Mouse (Mus musculus): ENCODE results near the gene Kcnk7. TPM values are rescaled to one million over a fixed set of nuclear protein-coding genes. Genes with fewer than 3 reads are reported as not detected.

Kcnk7 gene
- polyA plus RNA-seq, 1 experiment from 2014 or later = 0.21 TPM

DNA sequence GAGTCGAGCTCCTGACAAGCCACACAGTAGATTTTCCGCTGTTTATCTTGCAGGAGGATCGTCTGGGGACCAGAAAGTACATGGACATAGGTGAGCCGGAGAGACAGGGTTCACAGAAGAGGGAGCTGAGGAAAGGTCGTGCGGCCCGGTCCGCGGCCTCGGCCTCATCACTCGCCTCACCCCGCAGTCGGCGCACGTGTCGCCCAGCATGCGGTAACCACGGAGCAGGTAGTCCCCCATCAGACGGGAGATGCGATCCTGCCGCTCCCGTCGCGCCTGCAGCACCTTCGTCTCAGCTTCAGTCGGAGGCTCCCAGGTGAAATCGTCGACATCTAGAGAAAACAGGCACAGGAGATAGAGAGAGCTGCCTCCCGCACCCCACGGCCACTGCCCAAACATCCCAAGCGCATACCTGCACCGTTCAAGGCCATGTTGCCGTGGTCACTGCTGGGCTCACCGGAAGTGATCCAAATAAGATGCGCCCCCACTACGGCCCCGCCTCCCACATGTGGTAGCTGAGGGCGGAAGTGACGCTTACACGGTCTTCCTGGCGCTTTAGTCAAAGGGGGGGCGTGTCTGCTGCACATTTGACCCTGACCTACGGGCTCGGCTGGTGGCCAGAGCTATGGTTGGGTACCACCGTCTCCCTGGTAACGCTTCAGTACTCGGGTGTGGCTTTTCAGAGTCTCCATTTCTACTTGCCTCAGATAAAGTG is 27.3 kb downstream of the Kcnk7 start:
- WGBS = 1% methylated on average over 47 of the region's 47 CpGs
- peak overlapping the region; percentile 96 for H3K4me3 ChIP-seq
- H3K27ac ChIP-seq = peak overlapping the region; percentile 85
- DNase-seq (ENCODE audit: low spot score) = peak; percentile 96
- H3K27me3 ChIP-seq (ENCODE audit: insufficient read depth, poor library complexity, severe bottlenecking) = peaks cover 17% of the 10 kb centered on the region
- peaks cover 14% of the 10 kb centered on the region for H3K36me3 ChIP-seq
- no peaks in the 10 kb centered on the region for H3K9me3 ChIP-seq
- peaks cover 54% of the 10 kb centered on the region for H3K4me1 ChIP-seq (replicated peaks)

DNA sequence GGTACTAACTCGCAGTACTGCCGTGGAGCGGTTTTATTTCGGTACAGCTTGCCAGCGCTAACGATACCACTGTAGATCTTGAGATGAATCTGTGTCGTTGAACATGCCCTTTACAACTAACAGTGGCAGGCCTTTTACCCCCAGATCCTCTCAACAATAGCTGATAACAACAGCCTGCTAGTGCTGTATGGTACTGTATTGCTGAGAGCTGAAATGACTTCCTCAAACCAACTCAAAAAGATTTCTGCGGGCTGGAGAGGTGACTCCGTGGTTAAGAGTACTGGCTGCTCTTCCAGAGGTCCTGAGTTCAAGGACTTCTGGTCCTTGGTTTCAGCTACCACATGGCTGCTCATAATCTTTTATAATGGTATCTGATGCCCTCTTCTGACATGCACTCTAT is 30.2 kb downstream of the Kcnk7 start:
- Histone ChIP-seq H3K27me3 (ENCODE audit: insufficient read depth, poor library complexity, severe bottlenecking) (peaks cover 32% of the 10 kb centered on the region), H3K27ac (no peak overlapping the region)

DNA sequence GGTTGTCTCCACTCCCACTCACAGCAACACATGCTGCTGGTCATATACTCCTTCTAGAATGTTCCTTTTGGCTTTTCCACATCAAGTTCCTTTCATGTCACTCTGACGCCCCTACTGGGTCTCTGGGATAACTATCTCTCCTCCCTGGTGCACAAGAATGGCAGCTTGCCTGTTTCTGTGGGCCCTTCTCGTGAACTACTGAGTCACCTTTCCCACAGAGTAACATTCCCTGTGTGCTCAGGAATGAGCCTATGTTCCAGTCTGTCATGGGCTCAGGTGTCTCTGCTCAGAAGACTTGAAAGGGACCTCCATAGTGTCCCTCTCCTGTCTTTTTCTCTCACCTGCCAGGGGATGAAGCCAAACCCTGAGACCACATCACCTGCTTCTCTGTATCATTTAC is 35.3 kb downstream of the Kcnk7 start:
- H3K27ac ChIP-seq = no peak overlapping the region
- DNase-seq (ENCODE audit: low spot score) = no peak
- 57% methylated on average over 2 of the region's 2 CpGs for WGBS

More for the DNA sequence above, 30.2 kb downstream of the Kcnk7 start:
- WGBS = 80% methylated on average over 9 of the region's 9 CpGs
- Histone ChIP-seq H3K4me1 (replicated peaks) (peaks cover 26% of the 10 kb centered on the region), H3K36me3 (peaks cover 5% of the 10 kb centered on the region), H3K9me3 (no peaks in the 10 kb centered on the region), H3K4me3 (no peak overlapping the region)
- DNase-seq (ENCODE audit: low spot score) = no peak

DNA sequence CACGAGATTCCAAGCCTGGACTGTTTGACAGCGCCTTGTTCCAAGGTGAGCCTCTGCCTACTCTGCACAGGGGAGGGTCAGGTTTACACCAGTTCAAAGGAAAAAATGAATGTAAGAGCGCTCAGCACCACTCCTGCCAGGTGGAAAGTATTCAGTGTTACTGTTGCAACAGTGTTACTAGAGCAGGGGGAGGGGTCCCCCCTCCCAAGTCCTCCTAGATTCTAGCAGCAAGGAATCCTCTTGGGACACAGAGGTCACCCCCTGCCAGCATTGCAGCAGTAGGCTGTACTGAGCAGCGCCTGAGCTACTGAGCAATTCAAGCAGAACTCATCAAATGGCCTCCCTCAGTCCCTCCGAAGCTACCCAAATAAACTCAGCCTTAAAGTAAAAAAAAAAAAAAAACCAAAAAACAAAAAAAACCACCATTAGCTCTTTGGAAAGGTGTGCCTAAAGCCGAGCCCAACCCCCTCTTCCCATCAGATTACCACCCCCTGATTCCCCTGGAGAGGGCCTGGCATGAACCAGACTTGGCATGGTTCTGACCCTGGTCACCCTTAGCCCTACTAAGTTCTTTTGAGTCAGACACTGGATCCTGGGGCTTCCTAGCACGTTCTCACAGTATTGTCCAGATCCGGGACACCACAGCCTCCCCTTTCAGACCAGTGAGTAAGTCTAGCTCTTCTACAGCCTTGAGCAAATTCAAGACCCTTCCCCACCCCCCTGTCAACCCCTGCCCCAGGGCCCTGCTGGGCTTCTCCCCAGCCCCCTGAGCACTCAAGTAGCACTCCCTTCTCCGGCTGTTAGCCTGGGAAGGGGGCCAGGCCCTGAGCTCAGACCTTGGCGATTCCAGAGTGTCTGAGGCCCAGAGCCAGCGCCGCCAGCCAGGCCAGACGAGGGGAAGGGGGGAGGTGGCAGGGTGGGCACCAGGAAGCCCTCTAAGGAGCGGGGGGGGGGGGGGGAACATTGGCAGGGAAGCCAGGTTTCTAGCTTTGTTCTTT is 36.5 kb downstream of the Kcnk7 start, which contains the start of gene Ltbp3:
Gene Ltbp3 (plus strand): TSS at position 585 of the 998 bp plus-strand sequence.
- Histone ChIP-seq H3K27ac (peak within 1 kb of the TSS; percentile 87), H3K4me3 (peak within 1 kb of the TSS; percentile 75), H3K27me3 (ENCODE audit: insufficient read depth, poor library complexity, severe bottlenecking) (peaks cover 86% of the 10 kb centered on the region), H3K9me3 (no peaks in the 10 kb centered on the region), H3K36me3 (no peaks in the 10 kb centered on the region), H3K4me1 (replicated peaks) (peaks cover 49% of the 10 kb centered on the region)
- DNase-seq (ENCODE audit: low spot score) = no peak
- 12% methylated on average over 14 of the region's 14 CpGs for WGBS

More for the DNA sequence above, 35.3 kb downstream of the Kcnk7 start:
- no peaks in the 10 kb centered on the region for H3K36me3 ChIP-seq
- peaks cover 42% of the 10 kb centered on the region for H3K4me1 ChIP-seq (replicated peaks)
- no peaks in the 10 kb centered on the region for H3K9me3 ChIP-seq
- peaks cover 76% of the 10 kb centered on the region for H3K27me3 ChIP-seq (ENCODE audit: insufficient read depth, poor library complexity, severe bottlenecking)
- H3K4me3 ChIP-seq = no peak overlapping the region

DNA sequence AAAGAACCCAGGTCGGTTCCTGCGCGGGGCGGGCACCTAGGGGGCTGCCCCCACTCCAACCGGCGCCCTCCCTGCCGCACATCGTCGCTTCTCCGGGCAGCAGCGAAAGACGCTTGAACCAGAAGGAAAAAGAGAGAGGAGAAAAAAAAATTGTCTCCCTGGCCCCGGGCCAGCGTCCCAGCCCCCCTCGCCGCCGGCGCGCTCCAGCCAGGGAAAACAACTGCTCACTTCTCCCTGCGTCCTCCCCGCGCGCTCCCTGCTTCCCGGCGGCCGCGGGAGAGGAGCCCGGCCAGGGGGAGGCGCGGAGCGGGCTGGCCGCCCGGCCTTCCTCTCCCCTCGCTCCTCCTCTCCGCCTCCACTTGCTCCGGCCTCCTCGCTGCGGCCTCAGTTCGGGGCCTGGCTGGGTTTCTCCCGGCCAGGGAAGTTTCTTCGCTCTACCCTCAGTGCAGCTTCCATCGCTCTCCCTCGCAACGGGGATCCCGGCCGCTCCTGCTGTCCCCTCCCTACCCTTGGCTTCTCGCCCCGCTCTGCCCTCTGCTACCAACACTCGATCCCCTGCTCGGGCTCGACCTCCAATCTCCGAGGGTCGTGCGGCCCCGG is 37.6 kb downstream of the Kcnk7 start:
- peaks cover 60% of the 10 kb centered on the region for H3K4me1 ChIP-seq (replicated peaks)
- WGBS = under 1% methylated on average over 55 of the region's 55 CpGs
- peaks cover 89% of the 10 kb centered on the region for H3K27me3 ChIP-seq (ENCODE audit: insufficient read depth, poor library complexity, severe bottlenecking)
- no peaks in the 10 kb centered on the region for H3K36me3 ChIP-seq
- peak overlapping the region; percentile 87 for H3K27ac ChIP-seq
- DNase-seq (ENCODE audit: low spot score) = no peak
- no peaks in the 10 kb centered on the region for H3K9me3 ChIP-seq
- peak overlapping the region; percentile 75 for H3K4me3 ChIP-seq

DNA sequence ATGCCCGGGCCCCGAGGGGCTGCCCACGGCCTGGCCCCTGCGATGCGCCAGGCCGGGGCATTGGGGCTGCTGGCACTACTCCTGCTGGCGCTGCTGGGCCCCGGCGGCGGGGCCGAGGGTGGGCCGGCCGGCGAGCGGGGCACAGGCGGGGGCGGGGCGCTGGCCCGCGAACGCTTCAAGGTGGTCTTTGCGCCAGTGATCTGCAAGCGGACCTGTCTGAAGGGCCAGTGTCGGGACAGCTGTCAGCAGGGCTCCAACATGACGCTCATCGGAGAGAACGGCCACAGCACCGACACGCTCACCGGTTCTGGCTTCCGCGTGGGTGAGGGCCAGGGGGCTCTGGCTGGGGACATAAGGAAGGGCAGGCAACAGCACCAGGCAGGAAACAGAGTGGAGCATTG is 38.1 kb downstream of the Kcnk7 start:
- Histone ChIP-seq H3K27ac (peak overlapping the region; percentile 87), H3K4me3 (peak overlapping the region; percentile 75), H3K4me1 (replicated peaks) (peaks cover 65% of the 10 kb centered on the region), H3K27me3 (ENCODE audit: insufficient read depth, poor library complexity, severe bottlenecking) (peaks cover 90% of the 10 kb centered on the region), H3K9me3 (no peaks in the 10 kb centered on the region), H3K36me3 (no peaks in the 10 kb centered on the region)
- peak; percentile 60 for DNase-seq (ENCODE audit: low spot score)
- WGBS = under 1% methylated on average over 32 of the region's 32 CpGs

DNA sequence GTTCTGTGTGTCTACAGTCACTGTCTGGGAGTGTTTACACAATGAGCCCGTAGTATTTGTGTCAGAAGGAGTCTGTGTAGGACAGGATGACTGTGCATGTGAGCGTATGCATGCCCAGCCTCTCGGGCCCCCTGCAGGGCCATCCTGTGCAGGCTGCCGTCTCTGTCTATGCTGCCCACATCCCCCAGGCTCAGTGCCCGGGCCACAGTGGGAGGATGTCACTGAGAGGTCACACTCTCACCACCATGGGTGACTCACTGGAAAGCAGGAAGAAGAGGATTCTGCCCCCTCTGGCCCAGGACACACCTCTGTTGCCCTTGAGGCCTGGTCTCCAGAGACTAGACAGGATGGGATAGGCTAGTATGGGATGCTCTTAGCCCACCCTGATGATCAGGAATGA is 39.4 kb downstream of the Kcnk7 start:
- no peak overlapping the region for H3K27ac ChIP-seq
- 65% methylated on average over 5 of the region's 5 CpGs for WGBS
- peaks cover 69% of the 10 kb centered on the region for H3K4me1 ChIP-seq (replicated peaks)
- H3K4me3 ChIP-seq = peak overlapping the region; percentile 2; the same call in 1 of the 2 replicates
- no peaks in the 10 kb centered on the region for H3K9me3 ChIP-seq
- peaks cover 99% of the 10 kb centered on the region for H3K27me3 ChIP-seq (ENCODE audit: insufficient read depth, poor library complexity, severe bottlenecking)
- no peaks in the 10 kb centered on the region for H3K36me3 ChIP-seq
- no peak for DNase-seq (ENCODE audit: low spot score)

DNA sequence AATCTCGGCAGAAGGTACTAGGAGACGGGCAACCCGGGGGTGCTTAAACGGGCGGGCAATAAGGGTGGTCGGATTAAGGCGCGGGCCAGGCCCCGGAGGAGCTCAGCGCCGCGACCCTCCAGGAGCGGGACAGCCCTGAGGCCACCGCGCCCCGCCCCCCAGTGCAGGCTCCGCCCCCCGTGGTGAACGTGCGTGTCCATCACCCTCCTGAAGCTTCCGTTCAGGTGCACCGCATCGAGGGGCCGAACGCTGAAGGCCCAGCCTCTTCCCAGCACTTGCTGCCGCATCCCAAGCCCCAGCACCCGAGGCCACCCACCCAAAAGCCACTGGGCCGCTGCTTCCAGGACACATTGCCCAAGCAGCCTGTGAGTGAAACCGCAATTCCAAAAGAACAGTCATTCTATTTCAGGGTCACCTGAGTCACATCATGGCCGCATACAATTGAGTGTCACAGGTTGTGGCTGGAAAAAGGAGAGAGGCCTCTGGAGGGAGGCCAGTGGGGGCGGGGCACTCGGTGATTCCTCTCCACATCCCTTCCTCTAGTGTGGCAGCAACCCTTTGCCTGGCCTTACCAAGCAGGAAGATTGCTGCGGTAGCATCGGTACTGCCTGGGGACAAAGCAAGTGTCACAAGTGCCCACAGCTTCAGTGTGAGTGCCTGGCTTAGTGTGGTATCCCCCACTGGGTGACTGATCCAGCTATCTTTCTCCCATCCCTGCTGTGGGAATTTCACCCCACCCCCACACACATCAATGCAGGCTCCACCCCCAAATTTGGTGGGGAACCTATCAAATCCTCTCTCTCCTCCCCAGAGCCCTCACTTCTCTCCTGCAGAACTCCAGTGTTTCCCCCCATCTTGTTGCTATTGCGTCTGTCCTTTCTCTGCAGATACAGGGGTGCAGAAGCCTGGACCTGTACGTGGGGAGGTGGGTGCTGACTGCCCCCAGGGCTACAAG is 41.9 kb downstream of the Kcnk7 start:
- WGBS = 3% methylated on average over 36 of the region's 36 CpGs
- peaks cover 59% of the 10 kb centered on the region for H3K4me1 ChIP-seq (replicated peaks)
- H3K9me3 ChIP-seq = no peaks in the 10 kb centered on the region
- peak; percentile 29 for DNase-seq (ENCODE audit: low spot score)
- H3K27me3 ChIP-seq (ENCODE audit: insufficient read depth, poor library complexity, severe bottlenecking) = peaks cover 99% of the 10 kb centered on the region
- peak overlapping the region; percentile 62 for H3K27ac ChIP-seq
- peak overlapping the region; percentile 50 for H3K4me3 ChIP-seq
- H3K36me3 ChIP-seq = no peaks in the 10 kb centered on the region

DNA sequence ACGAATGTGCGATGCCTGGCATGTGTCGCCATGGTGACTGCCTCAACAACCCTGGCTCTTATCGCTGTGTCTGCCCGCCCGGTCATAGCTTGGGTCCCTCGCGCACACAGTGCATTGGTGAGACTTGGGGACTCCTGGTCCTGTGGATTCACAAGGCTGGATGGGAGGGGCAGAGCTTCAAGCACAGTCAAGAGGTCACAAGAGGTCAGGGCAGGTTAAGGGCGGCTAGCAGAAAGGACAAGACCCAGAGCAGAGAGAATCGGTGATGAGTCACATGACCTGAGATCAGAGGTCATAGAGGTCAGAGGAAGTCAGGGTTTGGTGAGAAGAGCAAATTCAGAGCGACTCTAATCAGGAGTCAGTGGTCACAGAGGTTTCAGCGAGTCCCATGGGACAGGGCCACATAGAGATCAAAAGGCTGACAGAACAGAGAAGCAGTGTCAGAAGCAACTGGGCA is 42.8 kb downstream of the Kcnk7 start:
- Histone ChIP-seq H3K36me3 (no peaks in the 10 kb centered on the region), H3K9me3 (no peaks in the 10 kb centered on the region), H3K27ac (peak overlapping the region; percentile 62; the same call in 1 of the 2 replicates), H3K4me3 (peak overlapping the region; percentile 50; the same call in 1 of the 2 replicates), H3K4me1 (replicated peaks) (peaks cover 59% of the 10 kb centered on the region), H3K27me3 (ENCODE audit: insufficient read depth, poor library complexity, severe bottlenecking) (peaks cover 100% of the 10 kb centered on the region)
- WGBS = 16% methylated on average over 12 of the region's 12 CpGs
- DNase-seq (ENCODE audit: low spot score) = peak; percentile 42

DNA sequence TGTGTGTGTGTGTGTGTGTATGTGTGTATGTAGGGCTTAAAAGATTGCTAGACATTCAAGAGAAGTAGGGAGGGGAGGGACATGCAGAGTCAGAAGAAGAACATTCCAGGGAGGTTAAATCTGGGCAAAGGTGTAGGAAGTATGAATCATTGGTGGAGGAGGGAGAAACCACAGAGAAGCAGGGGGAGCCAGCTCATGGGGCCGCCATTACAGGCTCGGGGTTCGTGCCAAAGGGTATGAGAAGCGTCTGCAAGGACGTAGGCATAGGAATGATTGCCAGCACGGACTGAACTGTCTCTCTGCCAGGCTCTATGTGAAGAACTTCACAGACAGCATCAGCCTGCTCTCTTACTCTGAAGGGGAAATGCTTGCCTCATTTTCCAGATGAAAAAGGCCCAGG is 45.3 kb downstream of the Kcnk7 start:
- no peak overlapping the region for H3K27ac ChIP-seq
- no peak overlapping the region for H3K4me3 ChIP-seq
- H3K9me3 ChIP-seq = no peaks in the 10 kb centered on the region
- DNase-seq (ENCODE audit: low spot score) = no peak
- WGBS = 80% methylated on average over 6 of the region's 6 CpGs
- peaks cover 40% of the 10 kb centered on the region for H3K4me1 ChIP-seq (replicated peaks)
- peaks cover 100% of the 10 kb centered on the region for H3K27me3 ChIP-seq (ENCODE audit: insufficient read depth, poor library complexity, severe bottlenecking)
- H3K36me3 ChIP-seq = no peaks in the 10 kb centered on the region

DNA sequence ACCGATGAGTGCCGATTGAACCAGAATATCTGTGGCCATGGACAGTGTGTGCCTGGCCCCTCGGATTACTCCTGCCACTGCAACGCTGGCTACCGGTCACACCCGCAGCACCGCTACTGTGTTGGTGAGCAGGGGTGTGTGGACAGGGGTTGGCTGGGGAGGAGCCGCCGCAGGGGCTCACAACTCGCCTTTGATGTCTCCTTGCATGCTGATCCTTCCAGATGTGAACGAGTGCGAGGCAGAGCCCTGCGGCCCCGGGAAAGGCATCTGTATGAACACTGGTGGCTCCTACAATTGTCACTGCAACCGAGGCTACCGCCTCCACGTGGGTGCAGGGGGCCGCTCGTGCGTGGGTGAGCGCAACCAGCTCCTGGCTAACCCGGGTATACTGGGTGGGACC is 46.8 kb downstream of the Kcnk7 start:
- peak overlapping the region; percentile 24 for H3K4me3 ChIP-seq
- H3K27me3 ChIP-seq (ENCODE audit: insufficient read depth, poor library complexity, severe bottlenecking) = peaks cover 100% of the 10 kb centered on the region
- WGBS = 5% methylated on average over 22 of the region's 22 CpGs

More for the DNA sequence above, 46.8 kb downstream of the Kcnk7 start:
- Histone ChIP-seq H3K9me3 (no peaks in the 10 kb centered on the region), H3K36me3 (no peaks in the 10 kb centered on the region), H3K27ac (no peak overlapping the region), H3K4me1 (replicated peaks) (peaks cover 31% of the 10 kb centered on the region)
- DNase-seq (ENCODE audit: low spot score) = no peak

Data from hindbrain, embryonic 10.5 days (tissue).